Mouse (Mus musculus): ENCODE data around the gene Cttnbp2nl. TPM values are rescaled to one million over a fixed set of nuclear protein-coding genes. Genes with fewer than 3 reads are reported as not detected.

Cttnbp2nl gene
- polyA plus RNA-seq, 1 experiment = 2.8 TPM

DNA sequence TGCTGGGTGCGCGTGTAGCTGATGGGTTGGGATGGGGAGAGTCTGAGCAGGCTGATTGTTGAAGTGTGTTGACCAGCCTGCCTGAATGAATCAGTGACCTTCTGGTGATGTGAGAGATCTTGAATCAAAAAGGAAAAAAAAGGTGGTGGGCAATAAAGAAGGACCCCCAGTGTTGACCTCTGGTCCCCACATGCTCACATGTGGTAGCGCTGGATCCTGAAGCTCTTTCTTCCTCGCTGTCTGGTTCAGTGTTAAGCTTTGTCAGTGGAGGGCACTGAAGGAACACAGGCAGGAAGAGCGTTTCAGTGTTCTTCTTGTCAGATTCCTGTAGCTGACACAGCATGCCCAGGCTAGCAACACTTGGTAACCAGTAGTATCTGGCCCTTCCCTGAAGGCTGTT lies 22.9 kb upstream of the Cttnbp2nl start:
- H3K27ac ChIP-seq (ENCODE audit: control insufficient read depth, insufficient read depth, low read length) = no peak overlapping the region
- TF ChIP-seq CTCF (IDR thresholded peaks at IDR 0.05; ENCODE audit: borderline replicate concordance, control insufficient read depth, extremely low read depth, insufficient read depth, low read length, poor library complexity) (no peak), POLR2A (IDR thresholded peaks at IDR 0.05; ENCODE audit: control insufficient read depth, extremely low read depth, insufficient read depth, low read length, poor library complexity) (no peak)
- no peaks in the 10 kb centered on the region for H3K27me3 ChIP-seq (ENCODE audit: control insufficient read depth, insufficient read depth, low read length)
- no peak for DNase-seq
- no peak overlapping the region for H3K4me3 ChIP-seq (ENCODE audit: control insufficient read depth, insufficient read depth, low read length)
- no peaks in the 10 kb centered on the region for H3K36me3 ChIP-seq (ENCODE audit: control insufficient read depth, insufficient read depth, low read length)
- WGBS = 89% methylated on average over 5 of the region's 5 CpGs
- no peaks in the 10 kb centered on the region for H3K4me1 ChIP-seq (replicated peaks; ENCODE audit: control insufficient read depth, insufficient read depth, low read length)

DNA sequence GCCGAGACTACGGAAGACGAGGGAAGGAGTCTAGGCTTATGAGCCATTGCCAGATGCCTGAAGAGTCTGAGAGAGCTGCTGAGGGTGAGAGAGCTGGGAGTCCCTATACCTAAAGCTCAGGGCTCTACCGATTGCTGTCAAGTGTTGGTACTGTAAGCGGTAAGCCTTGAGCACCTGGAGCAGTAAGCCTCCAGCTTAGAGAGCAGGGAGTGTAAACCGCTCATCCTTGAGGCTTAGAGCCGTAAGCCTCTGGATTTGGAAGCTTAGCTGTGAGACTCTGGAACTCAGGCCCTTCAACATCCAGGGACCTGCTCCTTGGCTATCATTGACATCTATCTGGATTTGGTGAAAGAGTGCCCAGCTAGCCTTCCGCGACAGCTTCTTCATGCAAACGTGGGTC lies 19.6 kb upstream of the Cttnbp2nl start:
- Histone ChIP-seq H3K4me1 (replicated peaks; ENCODE audit: control insufficient read depth, insufficient read depth, low read length) (no peaks in the 10 kb centered on the region), H3K27me3 (ENCODE audit: control insufficient read depth, insufficient read depth, low read length) (no peaks in the 10 kb centered on the region), H3K27ac (ENCODE audit: control insufficient read depth, insufficient read depth, low read length) (no peak overlapping the region), H3K36me3 (ENCODE audit: control insufficient read depth, insufficient read depth, low read length) (no peaks in the 10 kb centered on the region), H3K4me3 (ENCODE audit: control insufficient read depth, insufficient read depth, low read length) (no peak overlapping the region)
- DNase-seq = no peak
- TF ChIP-seq CTCF (IDR thresholded peaks at IDR 0.05; ENCODE audit: borderline replicate concordance, control insufficient read depth, extremely low read depth, insufficient read depth, low read length, poor library complexity) (no peak), POLR2A (IDR thresholded peaks at IDR 0.05; ENCODE audit: control insufficient read depth, extremely low read depth, insufficient read depth, low read length, poor library complexity) (no peak)
- whole genome bisulfite sequencing = 97% methylated on average over 10 of the region's 10 CpGs

DNA sequence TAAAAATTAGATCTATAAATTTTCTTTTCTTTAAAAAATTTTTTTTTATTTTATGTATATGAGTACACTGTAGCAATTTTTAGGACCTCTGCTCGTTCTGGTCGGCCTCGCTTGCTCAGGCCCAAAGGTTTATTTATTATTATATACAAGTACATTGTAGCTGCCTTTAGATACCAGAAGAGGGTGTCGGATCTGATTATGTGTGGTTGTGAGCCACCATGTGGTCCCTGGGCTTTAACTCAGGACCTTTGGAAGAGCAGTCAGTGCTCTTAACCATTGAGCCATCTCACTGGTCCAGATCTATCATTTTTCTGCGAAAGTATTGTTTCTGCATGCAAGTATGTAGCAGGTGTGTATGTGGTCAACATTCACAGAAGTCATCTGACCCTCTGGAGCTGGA lies 18.3 kb upstream of the Cttnbp2nl start:
- Histone ChIP-seq H3K4me3 (ENCODE audit: control insufficient read depth, insufficient read depth, low read length) (no peak overlapping the region), H3K4me1 (replicated peaks; ENCODE audit: control insufficient read depth, insufficient read depth, low read length) (no peaks in the 10 kb centered on the region), H3K27ac (ENCODE audit: control insufficient read depth, insufficient read depth, low read length) (no peak overlapping the region), H3K36me3 (ENCODE audit: control insufficient read depth, insufficient read depth, low read length) (no peaks in the 10 kb centered on the region), H3K27me3 (ENCODE audit: control insufficient read depth, insufficient read depth, low read length) (no peaks in the 10 kb centered on the region)
- no peak for TF ChIP-seq CTCF (IDR thresholded peaks at IDR 0.05; ENCODE audit: borderline replicate concordance, control insufficient read depth, extremely low read depth, insufficient read depth, low read length, poor library complexity)
- WGBS = 97% methylated on average over 5 of the region's 5 CpGs
- no peak for DNase-seq

DNA sequence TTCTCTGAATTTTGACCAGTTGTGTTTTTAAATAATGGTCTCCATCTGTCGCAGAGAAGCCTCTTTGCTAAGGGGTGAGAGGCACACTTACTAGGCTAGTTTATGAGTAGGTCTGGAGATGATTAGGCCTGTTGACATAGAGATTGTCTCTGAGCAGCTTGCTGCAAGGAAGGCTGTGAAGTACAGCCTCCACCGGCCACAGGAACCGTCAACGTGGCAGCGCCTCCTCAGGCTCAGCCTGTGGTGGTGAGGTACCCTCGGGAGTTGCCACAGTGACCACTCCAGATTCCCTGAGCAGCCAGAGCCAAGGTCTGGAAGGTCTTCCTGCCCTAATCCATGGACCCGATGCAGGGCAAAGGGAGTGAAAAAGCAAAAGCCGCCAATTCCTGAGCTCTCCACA lies 17.6 kb upstream of the Cttnbp2nl start:
- Histone ChIP-seq H3K36me3 (ENCODE audit: control insufficient read depth, insufficient read depth, low read length) (no peaks in the 10 kb centered on the region), H3K27me3 (ENCODE audit: control insufficient read depth, insufficient read depth, low read length) (no peaks in the 10 kb centered on the region), H3K4me3 (ENCODE audit: control insufficient read depth, insufficient read depth, low read length) (no peak overlapping the region), H3K27ac (ENCODE audit: control insufficient read depth, insufficient read depth, low read length) (no peak overlapping the region), H3K4me1 (replicated peaks; ENCODE audit: control insufficient read depth, insufficient read depth, low read length) (no peaks in the 10 kb centered on the region)
- TF ChIP-seq CTCF (IDR thresholded peaks at IDR 0.05; ENCODE audit: borderline replicate concordance, control insufficient read depth, extremely low read depth, insufficient read depth, low read length, poor library complexity) = no peak
- TF ChIP-seq POLR2A (IDR thresholded peaks at IDR 0.05; ENCODE audit: control insufficient read depth, extremely low read depth, insufficient read depth, low read length, poor library complexity) = no peak
- no peak for DNase-seq
- 89% methylated on average over 8 of the region's 8 CpGs for WGBS

DNA sequence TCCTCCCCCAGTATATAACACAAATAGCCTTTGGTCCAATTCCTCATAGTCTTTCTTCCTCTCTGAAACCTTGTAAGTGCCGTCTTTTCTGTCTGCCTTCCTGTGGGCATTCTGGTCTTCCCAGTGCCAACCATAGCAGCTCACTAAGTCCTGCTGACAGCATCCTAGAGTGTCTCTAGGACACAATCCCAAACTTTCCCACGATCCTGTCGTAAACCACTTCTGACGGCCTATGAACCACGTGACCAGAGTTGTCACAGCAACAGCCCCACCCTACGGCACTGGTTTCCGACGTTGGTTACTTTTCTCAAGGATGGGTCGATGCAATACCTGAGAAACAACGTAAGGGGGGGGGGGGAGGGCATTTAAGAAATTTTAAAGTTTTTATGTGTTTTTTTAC lies 13.6 kb upstream of the Cttnbp2nl start, which contains the start of gene 4930564D02Rik:
Gene 4930564D02Rik, plus strand, starts transcription at position 301 of the 400 bp plus-strand sequence.
- no peak for TF ChIP-seq CTCF (IDR thresholded peaks at IDR 0.05; ENCODE audit: borderline replicate concordance, control insufficient read depth, extremely low read depth, insufficient read depth, low read length, poor library complexity)
- no peak for TF ChIP-seq POLR2A (IDR thresholded peaks at IDR 0.05; ENCODE audit: control insufficient read depth, extremely low read depth, insufficient read depth, low read length, poor library complexity)
- H3K27me3 ChIP-seq (ENCODE audit: control insufficient read depth, insufficient read depth, low read length) = no peaks in the 10 kb centered on the region
- WGBS = 92% methylated on average over 10 of the region's 10 CpGs
- H3K4me1 ChIP-seq (replicated peaks; ENCODE audit: control insufficient read depth, insufficient read depth, low read length) = no peaks in the 10 kb centered on the region
- no peak within 1 kb of the TSS for H3K27ac ChIP-seq (ENCODE audit: control insufficient read depth, insufficient read depth, low read length)
- no peak for DNase-seq
- no peak within 1 kb of the TSS for H3K4me3 ChIP-seq (ENCODE audit: control insufficient read depth, insufficient read depth, low read length)
- H3K36me3 ChIP-seq (ENCODE audit: control insufficient read depth, insufficient read depth, low read length) = no peaks in the 10 kb centered on the region

DNA sequence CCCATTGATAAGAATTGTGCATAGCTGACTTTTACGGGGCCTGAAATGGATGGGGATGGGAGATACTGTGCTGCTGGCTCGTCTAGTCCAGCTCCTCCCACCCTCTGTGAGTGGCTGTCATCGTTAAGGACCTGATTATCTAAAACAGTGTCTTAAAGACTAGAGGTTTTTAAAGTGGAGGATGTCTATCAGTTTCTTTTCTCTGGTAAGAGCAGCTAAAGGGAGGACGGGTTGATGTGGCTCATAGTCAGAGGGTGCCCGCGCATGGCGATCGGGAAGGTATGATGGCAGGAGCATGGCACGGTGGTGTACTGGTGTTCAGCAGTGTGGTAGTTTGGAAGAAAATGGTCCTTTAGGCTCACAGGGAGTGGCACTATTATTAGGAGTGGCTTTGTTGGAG lies 9.7 kb upstream of the Cttnbp2nl start:
- no peak overlapping the region for H3K27ac ChIP-seq (ENCODE audit: control insufficient read depth, insufficient read depth, low read length)
- WGBS = 91% methylated on average over 9 of the region's 9 CpGs
- H3K36me3 ChIP-seq (ENCODE audit: control insufficient read depth, insufficient read depth, low read length) = no peaks in the 10 kb centered on the region
- no peaks in the 10 kb centered on the region for H3K27me3 ChIP-seq (ENCODE audit: control insufficient read depth, insufficient read depth, low read length)
- H3K4me1 ChIP-seq (replicated peaks; ENCODE audit: control insufficient read depth, insufficient read depth, low read length) = no peaks in the 10 kb centered on the region; the same call in 1 of the 2 replicates
- TF ChIP-seq POLR2A (IDR thresholded peaks at IDR 0.05; ENCODE audit: control insufficient read depth, extremely low read depth, insufficient read depth, low read length, poor library complexity) = no peak
- TF ChIP-seq CTCF (IDR thresholded peaks at IDR 0.05; ENCODE audit: borderline replicate concordance, control insufficient read depth, extremely low read depth, insufficient read depth, low read length, poor library complexity) = no peak
- DNase-seq = no peak
- H3K4me3 ChIP-seq (ENCODE audit: control insufficient read depth, insufficient read depth, low read length) = no peak overlapping the region

DNA sequence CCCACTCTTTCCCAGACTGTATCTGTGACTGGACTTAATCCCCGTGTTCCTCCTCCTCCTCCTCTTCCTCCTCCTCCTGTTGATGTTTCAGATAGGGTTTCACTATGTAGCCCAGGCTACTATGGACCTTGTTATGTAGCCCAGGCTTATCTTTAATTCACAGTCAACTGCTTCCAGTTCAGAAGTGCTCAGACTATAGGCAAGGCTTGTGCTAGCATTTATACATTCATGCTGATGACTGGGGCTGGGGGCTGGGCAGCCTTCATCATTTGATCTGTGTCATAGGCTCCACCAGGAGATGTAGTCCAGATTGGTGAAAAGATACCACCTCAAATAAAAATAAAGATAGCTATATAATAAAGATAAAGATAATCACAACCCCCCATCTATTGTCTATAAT lies 9.0 kb upstream of the Cttnbp2nl start:
- no peak for DNase-seq
- no peaks in the 10 kb centered on the region for H3K36me3 ChIP-seq (ENCODE audit: control insufficient read depth, insufficient read depth, low read length)
- H3K27ac ChIP-seq (ENCODE audit: control insufficient read depth, insufficient read depth, low read length) = no peak overlapping the region
- H3K4me3 ChIP-seq (ENCODE audit: control insufficient read depth, insufficient read depth, low read length) = no peak overlapping the region
- no peaks in the 10 kb centered on the region; the same call in 1 of the 2 replicates for H3K4me1 ChIP-seq (replicated peaks; ENCODE audit: control insufficient read depth, insufficient read depth, low read length)
- no peaks in the 10 kb centered on the region for H3K27me3 ChIP-seq (ENCODE audit: control insufficient read depth, insufficient read depth, low read length)
- TF ChIP-seq CTCF (IDR thresholded peaks at IDR 0.05; ENCODE audit: borderline replicate concordance, control insufficient read depth, extremely low read depth, insufficient read depth, low read length, poor library complexity) = no peak
- no peak for TF ChIP-seq POLR2A (IDR thresholded peaks at IDR 0.05; ENCODE audit: control insufficient read depth, extremely low read depth, insufficient read depth, low read length, poor library complexity)
- WGBS = 81% methylated on average over 1 of the region's 1 CpGs
